Mouse (Mus musculus): Measurements from ENCODE around the gene Kctd10. TPM values are rescaled to one million over a fixed set of nuclear protein-coding genes. Genes with fewer than 3 reads are reported as not detected.

The Kctd10 gene
- polyA plus RNA-seq, 1 experiment = 96.2 TPM

GRCm38 (mm10) chr5:114342996-114343395 lies 37.3 kb downstream of the Kctd10 start:
- DNase-seq (ENCODE audit: low read depth) = no peak
- no peak for TF ChIP-seq POLR2A (IDR thresholded peaks at IDR 0.05; ENCODE audit: borderline replicate concordance, extremely low read depth, insufficient read depth, insufficient read length, poor library complexity, severe bottlenecking)
- TF ChIP-seq CTCF (IDR thresholded peaks at IDR 0.05; ENCODE audit: borderline replicate concordance, extremely low read depth, insufficient read depth, insufficient read length) = no peak

- TF ChIP-seq POLR2A (IDR thresholded peaks at IDR 0.05; ENCODE audit: borderline replicate concordance, extremely low read depth, insufficient read depth, insufficient read length, poor library complexity, severe bottlenecking) = no peak
- peak; percentile 75 for TF ChIP-seq CTCF (IDR thresholded peaks at IDR 0.05; ENCODE audit: borderline replicate concordance, extremely low read depth, insufficient read depth, insufficient read length)
- peak; percentile 45 for DNase-seq (ENCODE audit: low read depth)
These were observed 56.4 kb downstream of the Kctd10 start for GRCm38 (mm10) chr5:114323791-114324507.

- TF ChIP-seq CTCF (IDR thresholded peaks at IDR 0.05; ENCODE audit: borderline replicate concordance, extremely low read depth, insufficient read depth, insufficient read length) (no peak), POLR2A (IDR thresholded peaks at IDR 0.05; ENCODE audit: borderline replicate concordance, extremely low read depth, insufficient read depth, insufficient read length, poor library complexity, severe bottlenecking) (no peak)
- DNase-seq (ENCODE audit: low read depth) = no peak
These were observed 57.1 kb downstream of the Kctd10 start for GRCm38 (mm10) chr5:114323105-114323790.

Other genes with a start within 250 kb of the Kctd10 start
- 2.4 and 5.3 TPM in 2 replicates for gene Acacb, start 234.0 kb downstream of the Kctd10 start, polyA plus RNA-seq (2012; rRNA removed)
- 0.68 and 1.1 TPM in 2 replicates for gene Foxn4, start 106.7 kb downstream of the Kctd10 start, polyA plus RNA-seq (2012; rRNA removed)
- 0.37 and 0.47 TPM in 2 replicates for gene Myo1h, start 91.3 kb downstream of the Kctd10 start, polyA plus RNA-seq (2012; rRNA removed)
- gene Ube3b, start 99 bp upstream of the Kctd10 start, polyA plus RNA-seq (2012; rRNA removed) = 63.1 and 66.4 TPM in 2 replicates
- gene Mmab, start 63.6 kb upstream of the Kctd10 start, polyA plus RNA-seq (2012; rRNA removed) = 26.2 and 28.3 TPM in 2 replicates
- 63.8 and 67.6 TPM in 2 replicates for gene Mvk, start 63.8 kb upstream of the Kctd10 start, polyA plus RNA-seq (2012; rRNA removed)
- gene Fam222a, start 187.5 kb upstream of the Kctd10 start, polyA plus RNA-seq (2012; rRNA removed) = 13.6 and 16.6 TPM in 2 replicates

Data from brain, embryonic 14.5 days (tissue).